Mouse (Mus musculus) cerebellum, adult 9-11 months (tissue): Measurements from ENCODE around the gene B830017H08Rik.
A peak's percentile ranks its signal among the peaks of the same experiment; 100 is the strongest.

Source experiments
- DNase-seq: peaks from one replicate; pipeline ENCODE4 v3.0.0; 2022

Gene B830017H08Rik

DNA sequence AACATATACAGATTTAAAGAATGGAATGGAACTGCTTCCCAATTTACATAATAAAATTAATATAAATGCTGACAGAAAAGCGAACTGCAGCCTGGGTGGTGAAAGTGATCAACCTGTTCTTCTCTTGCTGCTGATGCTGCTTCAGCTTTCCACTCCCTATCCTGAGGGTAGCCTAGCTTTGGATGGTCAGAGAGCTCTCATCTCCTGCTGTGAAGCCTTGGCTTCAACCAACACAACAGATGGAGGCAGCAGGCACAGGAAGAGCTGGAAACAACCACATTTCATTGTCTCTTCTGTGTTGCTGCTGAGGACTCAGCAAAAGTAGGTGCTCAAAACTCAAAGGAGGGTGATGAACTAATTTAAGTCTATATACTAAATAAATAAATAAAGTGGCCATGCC lies 18.9 kb downstream of the B830017H08Rik start:
- peak; percentile 96 for DNase-seq

DNA sequence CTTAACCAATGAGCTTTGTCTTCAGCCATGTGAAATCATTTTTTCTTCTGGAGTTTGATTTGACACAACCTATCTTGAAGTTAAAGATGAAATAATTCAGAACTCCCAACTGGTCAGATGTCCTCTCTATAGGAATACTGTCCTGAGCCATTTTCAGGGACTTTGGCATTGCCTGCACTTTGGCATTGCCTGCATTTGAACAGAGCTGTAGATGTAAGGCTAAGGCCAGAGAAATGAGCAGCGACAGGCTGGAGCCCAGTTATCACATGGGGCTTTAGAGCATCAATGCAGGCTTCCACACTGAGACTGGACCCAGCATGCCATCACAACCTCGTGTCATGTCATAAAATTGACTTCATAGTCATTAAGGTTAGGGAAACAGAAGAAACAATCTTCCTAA lies 20.3 kb downstream of the B830017H08Rik start:
- DNase-seq = peak; percentile 33

DNA sequence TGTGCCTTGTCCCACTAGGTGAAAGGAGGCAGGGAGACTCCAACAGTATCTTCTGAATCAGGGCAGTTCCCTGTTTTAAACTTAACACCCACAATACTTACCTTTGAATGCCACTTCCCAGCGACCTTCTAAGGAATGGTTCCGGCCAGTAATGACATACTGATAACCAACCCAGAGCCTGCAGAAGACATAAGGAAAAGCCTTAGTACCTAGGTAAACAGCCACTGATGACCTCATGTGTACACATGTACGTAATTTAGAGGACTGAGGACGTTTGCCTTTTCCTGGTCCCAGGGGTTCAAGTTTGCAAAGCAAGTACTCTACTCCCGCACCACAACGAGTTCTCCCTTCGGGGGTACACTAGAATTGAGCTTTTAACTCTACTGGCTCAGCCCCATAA lies 24.2 kb downstream of the B830017H08Rik start:
- DNase-seq = no peak

DNA sequence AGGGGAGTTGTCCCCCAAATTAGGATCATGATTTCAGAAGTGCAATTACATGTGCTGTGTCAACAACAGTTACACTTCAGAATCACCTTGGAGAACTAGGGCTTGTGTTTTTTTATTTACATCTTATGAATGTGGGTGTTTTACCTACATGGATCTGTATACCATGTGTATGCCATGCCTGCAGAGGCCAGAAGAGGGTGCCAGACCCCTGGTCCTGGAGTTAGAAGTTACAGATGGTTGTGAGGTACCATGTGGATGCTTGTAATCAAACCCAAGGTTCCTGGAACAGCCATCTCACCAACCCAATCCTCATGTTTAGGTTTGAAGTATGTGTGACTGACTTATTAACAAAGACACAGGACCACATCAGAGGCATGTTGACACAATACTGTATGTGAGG lies 25.7 kb downstream of the B830017H08Rik start:
- peak; percentile 43 for DNase-seq

DNA sequence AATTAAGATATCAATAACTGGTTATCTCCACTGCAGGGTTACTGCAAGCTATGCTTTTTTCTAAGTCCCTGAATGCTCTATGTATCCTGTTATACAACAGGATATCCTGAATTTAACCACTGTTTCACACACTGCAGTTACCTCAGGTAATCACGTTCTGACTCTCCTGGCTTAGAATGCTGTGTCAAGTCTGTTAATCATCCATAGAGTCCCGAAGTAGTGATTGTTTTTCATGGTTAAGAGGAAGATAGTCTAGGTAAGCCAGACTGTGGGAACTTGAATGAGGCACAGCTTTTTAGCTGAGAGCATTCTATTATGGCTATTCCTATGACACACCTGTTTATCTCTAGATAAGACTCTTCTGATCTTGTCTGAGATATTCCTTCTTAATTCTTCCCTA lies 32.4 kb downstream of the B830017H08Rik start:
- DNase-seq = no peak

DNA sequence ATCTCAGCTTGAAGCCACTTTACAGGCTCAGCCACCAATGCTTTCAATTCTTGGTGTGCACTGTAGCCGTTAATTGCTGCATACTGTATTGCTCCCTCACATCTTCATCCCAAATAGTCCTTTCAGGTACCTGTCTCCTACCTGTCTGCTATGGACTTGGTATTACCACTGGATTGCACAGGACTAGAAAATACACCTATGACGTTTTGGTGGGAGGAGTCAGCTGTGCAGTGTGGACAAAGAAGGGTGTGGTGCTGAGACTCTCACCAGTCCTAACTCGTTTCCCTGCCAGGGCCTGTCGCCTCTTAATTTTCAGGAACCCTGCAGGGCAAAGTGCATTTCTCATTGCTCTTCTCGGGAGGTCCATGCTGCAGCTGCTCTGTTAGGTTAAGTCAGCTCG lies 32.8 kb downstream of the B830017H08Rik start:
- DNase-seq = no peak

DNA sequence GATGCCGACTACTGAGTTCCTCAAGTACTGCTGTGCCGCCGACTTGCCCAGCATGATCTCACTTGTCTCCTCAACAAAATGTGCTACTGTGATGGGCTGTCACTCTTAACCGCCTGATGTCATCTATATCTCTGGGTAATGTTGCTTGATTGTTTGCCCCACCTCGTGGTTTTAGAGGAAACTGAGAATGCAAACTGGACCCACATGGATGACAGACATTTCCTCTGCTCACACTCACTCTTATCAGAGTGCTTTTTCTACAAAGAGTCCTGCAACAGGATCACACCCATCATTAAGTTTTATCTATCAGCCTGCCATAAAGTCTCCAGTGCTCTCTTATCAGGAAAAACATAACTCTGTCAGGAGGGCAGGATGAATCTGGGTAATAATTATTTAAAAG lies 38.3 kb downstream of the B830017H08Rik start:
- DNase-seq = no peak

DNA sequence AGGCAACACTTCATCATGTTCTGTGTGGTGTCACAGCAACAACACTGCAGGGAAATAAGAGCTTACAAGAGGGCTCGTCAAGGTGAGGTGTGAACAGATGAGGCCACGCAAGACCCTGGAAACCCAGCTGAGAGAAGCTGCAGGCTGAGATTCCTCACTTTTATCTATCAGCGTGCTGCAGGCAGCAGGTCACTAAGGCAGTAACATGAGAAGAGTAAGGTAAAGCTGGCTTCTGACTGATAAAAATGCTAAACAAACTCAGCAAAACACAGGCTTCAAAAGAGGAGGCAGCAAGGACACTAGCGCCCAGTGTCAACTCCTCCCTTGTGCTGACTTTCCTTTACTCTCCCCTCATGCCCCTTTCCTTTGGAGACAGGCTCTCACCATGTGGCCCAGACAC lies 40.1 kb downstream of the B830017H08Rik start:
- no peak for DNase-seq

DNA sequence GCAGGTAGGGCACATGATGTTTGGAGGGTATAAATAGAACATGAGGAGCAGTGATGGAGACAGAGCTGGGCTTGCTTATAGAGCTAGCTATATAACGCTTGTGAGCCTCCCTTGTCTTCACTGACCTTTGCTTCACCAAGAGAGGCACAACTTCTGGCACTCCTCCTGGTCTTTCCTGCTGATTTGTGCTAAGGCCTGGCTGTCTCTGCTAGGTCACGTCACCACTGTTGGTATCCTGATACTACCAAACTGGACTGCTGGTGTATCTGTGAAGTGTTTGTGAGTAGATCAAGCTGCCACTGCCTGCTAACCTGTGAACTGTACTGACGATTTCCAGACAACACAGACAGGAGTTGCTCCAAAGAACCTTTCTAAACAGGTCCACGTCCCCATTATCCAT lies 42.3 kb downstream of the B830017H08Rik start:
- no peak for DNase-seq

DNA sequence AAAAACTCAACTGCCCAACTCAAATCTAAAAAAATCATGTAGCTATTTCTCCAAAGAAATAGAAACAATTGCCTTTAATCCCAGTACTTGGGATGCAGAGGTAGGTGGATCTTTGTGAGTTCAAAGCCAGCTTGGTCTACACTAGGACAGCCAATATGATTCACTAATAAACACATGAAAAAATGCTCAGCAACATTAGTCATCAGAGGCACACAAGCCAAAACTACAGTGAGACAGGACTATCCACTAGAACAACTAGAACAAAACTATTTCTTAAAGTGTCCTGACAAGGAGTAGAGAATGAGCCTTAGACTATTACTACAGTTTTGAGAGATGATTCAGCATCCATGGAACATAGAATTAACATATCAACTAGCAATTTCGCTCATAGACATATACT lies 43.2 kb downstream of the B830017H08Rik start:
- DNase-seq = no peak

DNA sequence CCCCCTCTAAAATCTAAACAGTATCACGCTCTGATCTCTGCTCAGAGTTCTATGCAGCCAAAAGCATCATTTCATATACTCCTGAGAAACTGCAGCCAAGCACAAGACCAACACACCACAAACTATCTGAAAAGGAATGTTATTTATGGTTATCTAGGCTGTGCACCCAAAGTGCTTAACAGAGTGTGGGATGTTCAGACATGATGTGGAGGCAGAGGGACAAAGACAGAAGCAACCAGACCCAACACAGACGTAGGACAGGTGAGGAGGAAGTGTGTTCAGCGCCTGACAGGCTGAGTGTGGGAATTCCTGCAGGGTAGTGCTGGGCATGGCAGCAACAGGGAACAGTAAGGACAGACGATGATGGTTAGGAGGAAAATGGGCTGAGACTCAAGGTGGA lies 46.6 kb downstream of the B830017H08Rik start:
- no peak for DNase-seq

DNA sequence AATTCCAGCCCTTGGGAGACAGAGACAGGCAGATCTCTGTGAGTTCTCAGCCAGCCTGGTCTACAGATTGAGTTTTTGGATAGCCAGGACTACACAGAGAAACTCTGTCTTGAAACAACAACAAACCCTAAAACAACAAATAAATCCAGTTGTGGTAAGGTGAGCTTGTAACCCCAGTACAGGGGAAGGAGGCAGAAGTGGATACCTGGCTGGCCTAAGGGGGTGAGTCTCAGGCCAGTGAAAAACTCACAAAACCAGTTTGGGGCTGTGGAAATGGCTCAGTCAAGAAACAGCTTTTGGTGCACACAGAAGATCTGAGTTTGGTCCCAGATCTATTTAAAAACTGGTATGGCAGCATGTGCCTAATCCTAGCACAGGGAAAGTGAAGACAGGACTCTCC lies 49.3 kb downstream of the B830017H08Rik start:
- no peak for DNase-seq

DNA sequence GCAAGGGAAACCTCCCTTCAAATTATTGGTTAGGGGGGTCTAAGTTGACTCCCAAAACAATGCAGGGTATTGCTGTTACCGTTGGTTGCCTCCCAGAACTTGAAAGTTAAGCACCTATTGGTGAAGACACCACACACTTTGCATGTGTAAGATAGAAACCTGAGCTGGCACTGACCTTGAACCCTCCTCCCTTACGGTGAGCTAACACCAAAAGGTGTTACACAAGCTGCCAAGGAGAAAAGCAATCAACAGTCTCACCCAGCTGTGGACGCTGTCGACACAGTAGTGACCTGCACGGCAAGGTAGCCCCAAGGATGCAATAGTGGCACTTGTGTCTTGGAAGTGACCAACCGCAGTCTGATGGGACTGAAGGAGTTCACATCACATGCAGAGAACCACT lies 51.2 kb downstream of the B830017H08Rik start:
- DNase-seq = no peak
